Mouse (Mus musculus) testis, adult 2 months (tissue): Measurements from ENCODE around the gene Dennd2d. TPM values are rescaled to one million over a fixed set of nuclear protein-coding genes. Genes with fewer than 3 reads are reported as not detected.

Experiments
- H3K27ac ChIP-seq: fragments of 200-500 bp; 2 replicates; pipeline ENCODE4 v1.5.1; 2012; ENCODE audit warnings: low read depth, low read length; ENCODE audit not compliant: control insufficient read depth, insufficient read depth
- H3K27me3 ChIP-seq: fragments of 200-500 bp; 2 replicates; pipeline ENCODE4 v1.6.1; 2012; ENCODE audit warnings: mild to moderate bottlenecking, low read length, moderate library complexity; ENCODE audit not compliant: control insufficient read depth, insufficient read depth
- H3K36me3 ChIP-seq: fragments of 200-500 bp; 2 replicates; pipeline ENCODE4 v1.6.1; 2012; ENCODE audit warnings: mild to moderate bottlenecking, low read length; ENCODE audit not compliant: control insufficient read depth, insufficient read depth
- H3K4me1 ChIP-seq: fragments of 200-500 bp; 2 replicates; pipeline ENCODE4 v1.6.1; 2012; ENCODE audit warnings: low read length; ENCODE audit not compliant: control insufficient read depth, insufficient read depth
- H3K4me3 ChIP-seq: fragments of 200-500 bp; 2 replicates; pipeline ENCODE4 v1.5.1; 2012; ENCODE audit warnings: low read depth, mild to moderate bottlenecking, low read length, moderate library complexity, mixed read lengths; ENCODE audit not compliant: control insufficient read depth
- CTCF ChIP-seq: fragments of 200-500 bp; IDR thresholded peaks from 2 replicates; pipeline ENCODE4 v1.5.1; 2012; ENCODE audit warnings: low read depth, mild to moderate bottlenecking, inconsistent platforms, low read length, moderate library complexity; ENCODE audit not compliant: control insufficient read depth, insufficient read depth, insufficient replicate concordance
- POLR2A ChIP-seq: fragments of 200-500 bp; IDR thresholded peaks from 2 replicates; pipeline ENCODE4 v1.6.1; 2012; ENCODE audit warnings: low read depth, mild to moderate bottlenecking, inconsistent platforms, low read length, moderate library complexity; ENCODE audit not compliant: control insufficient read depth
- polyA plus RNA-seq: library from polyadenylated mRNA; depleted of rRNA; stranded (reverse); fragments of >200 nt; gene quantifications from 2 replicates; pipeline ENCODE4 v1.2.3, GENCODE M21; 2012

Gene Dennd2d
- polyA plus RNA-seq, 1 experiment = 0.17 TPM

DNA sequence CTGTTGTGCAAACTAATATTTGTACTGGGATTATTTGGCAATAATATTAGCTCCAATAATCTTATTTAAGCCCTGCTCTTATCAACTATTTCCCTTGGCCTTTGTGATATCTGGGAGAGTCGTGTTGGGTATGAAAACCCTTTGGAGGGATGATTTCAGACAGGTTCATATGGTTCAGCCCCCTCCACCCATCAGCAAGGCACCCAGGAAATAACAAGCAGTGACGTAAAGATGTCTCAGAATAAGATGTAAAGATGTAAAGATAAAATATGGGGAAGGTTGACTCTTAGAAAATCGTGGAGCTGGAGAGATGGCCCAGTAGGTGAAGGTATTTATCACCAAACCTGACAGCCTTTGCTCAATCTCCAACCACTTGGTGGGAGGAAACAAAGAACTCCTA lies 19.7 kb upstream of the Dennd2d start:
- Histone ChIP-seq H3K27ac (no peak overlapping the region), H3K36me3 (no peaks in the 10 kb centered on the region), H3K27me3 (no peaks in the 10 kb centered on the region), H3K4me3 (no peak overlapping the region), H3K4me1 (no peaks in the 10 kb centered on the region)
- TF ChIP-seq CTCF (no peak), POLR2A (no peak)

GRCm38 (mm10) chr3:106464750-106465149 lies 17.5 kb upstream of the Dennd2d start:
- no peak for TF ChIP-seq POLR2A
- TF ChIP-seq CTCF = no peak
- Histone ChIP-seq H3K4me3 (no peak overlapping the region), H3K27me3 (no peaks in the 10 kb centered on the region), H3K27ac (no peak overlapping the region), H3K4me1 (no peaks in the 10 kb centered on the region), H3K36me3 (no peaks in the 10 kb centered on the region)

- H3K36me3 ChIP-seq = no peaks in the 10 kb centered on the region
- no peaks in the 10 kb centered on the region for H3K4me1 ChIP-seq
- no peak for TF ChIP-seq POLR2A
- no peak for TF ChIP-seq CTCF
Measured at GRCm38 (mm10) chr3:106474210-106474609, 8.0 kb upstream of the Dennd2d start.

DNA sequence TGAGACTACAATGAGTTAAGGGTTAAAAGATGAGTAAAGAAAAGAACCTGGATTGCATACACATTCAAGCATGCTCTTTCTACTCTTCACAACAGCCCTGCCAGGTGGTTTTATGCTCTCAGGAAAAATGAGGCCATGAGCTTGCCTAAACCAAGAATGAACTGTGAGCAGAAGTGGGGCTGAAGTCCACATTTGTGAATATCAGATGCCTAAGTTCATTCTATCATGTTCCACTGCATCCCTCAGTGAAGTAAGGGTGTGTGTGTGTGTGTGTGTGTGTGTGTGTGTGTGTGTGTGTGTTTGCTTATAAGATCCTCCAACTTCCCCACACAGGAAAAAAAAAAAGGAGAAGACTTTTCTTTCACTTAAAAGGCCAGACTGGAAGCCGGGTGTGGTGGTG lies 5.3 kb upstream of the Dennd2d start:
- TF ChIP-seq CTCF = no peak
- no peak for TF ChIP-seq POLR2A
- H3K27me3 ChIP-seq = no peaks in the 10 kb centered on the region
- no peak overlapping the region for H3K27ac ChIP-seq
- H3K4me3 ChIP-seq = no peak overlapping the region
- H3K36me3 ChIP-seq = no peaks in the 10 kb centered on the region
- H3K4me1 ChIP-seq = no peaks in the 10 kb centered on the region

More at GRCm38 (mm10) chr3:106474210-106474609, 8.0 kb upstream of the Dennd2d start:
- no peak overlapping the region for H3K27ac ChIP-seq
- no peaks in the 10 kb centered on the region for H3K27me3 ChIP-seq
- no peak overlapping the region for H3K4me3 ChIP-seq

- Histone ChIP-seq H3K4me1 (peaks cover 6% of the 10 kb centered on the region), H3K36me3 (no peaks in the 10 kb centered on the region), H3K27me3 (no peaks in the 10 kb centered on the region), H3K27ac (no peak overlapping the region), H3K4me3 (no peak overlapping the region)
- TF ChIP-seq CTCF = no peak
- no peak for TF ChIP-seq POLR2A
Measured at GRCm38 (mm10) chr3:106483297-106483696, 1.1 kb downstream of the Dennd2d start.

- H3K4me3 ChIP-seq = no peak overlapping the region
- no peak for TF ChIP-seq POLR2A
- TF ChIP-seq CTCF = no peak
- peaks cover 6% of the 10 kb centered on the region for H3K4me1 ChIP-seq
- H3K27me3 ChIP-seq = no peaks in the 10 kb centered on the region
- no peaks in the 10 kb centered on the region for H3K36me3 ChIP-seq
- no peak overlapping the region for H3K27ac ChIP-seq
Measured at GRCm38 (mm10) chr3:106483796-106484405, 1.7 kb downstream of the Dennd2d start.

DNA sequence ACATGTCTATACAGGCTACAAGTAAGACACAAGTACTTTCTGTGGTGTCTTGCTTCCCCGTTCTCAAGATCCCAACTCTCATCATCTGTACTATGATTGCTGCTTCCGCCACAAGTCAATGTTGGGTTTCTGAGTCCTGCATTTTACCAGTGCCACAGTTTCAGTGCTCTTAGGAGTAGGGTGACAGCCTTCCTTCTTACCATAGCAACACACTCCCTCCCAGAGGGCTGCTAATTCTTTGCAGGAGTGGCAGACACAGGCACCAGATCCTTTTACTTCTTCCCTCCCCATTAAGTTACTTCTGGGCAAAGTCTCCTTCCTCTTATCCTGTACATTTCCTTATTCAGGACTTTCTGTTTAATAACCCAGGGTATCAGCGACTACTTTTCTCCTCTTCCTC lies 2.7 kb downstream of the Dennd2d start:
- H3K27ac ChIP-seq = no peak overlapping the region
- no peaks in the 10 kb centered on the region for H3K36me3 ChIP-seq
- H3K4me3 ChIP-seq = no peak overlapping the region
- H3K27me3 ChIP-seq = no peaks in the 10 kb centered on the region
- TF ChIP-seq POLR2A (no peak), CTCF (no peak)
- peaks cover 6% of the 10 kb centered on the region for H3K4me1 ChIP-seq

DNA sequence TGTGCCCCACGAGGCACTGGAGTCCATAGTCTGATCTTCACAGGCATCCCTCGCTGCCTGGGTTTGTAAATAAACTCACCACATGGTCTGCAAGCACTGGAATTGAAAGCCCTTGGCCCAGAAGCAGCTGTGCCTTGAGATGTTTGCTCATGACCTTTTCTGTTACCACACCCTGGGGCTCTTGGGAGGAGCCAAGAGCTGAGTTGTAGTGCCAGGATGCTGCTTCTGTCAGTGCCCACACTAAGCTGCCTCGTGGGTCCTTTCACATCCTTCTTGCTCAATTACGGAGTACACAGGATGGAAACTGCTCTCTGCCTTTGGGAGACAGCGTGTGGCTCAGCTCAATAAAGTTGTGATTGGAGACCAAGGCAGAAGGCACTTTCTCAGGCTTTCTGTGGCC lies 3.6 kb downstream of the Dennd2d start:
- Histone ChIP-seq H3K27ac (no peak overlapping the region), H3K4me1 (peaks cover 6% of the 10 kb centered on the region), H3K4me3 (no peak overlapping the region), H3K36me3 (no peaks in the 10 kb centered on the region), H3K27me3 (no peaks in the 10 kb centered on the region)
- TF ChIP-seq CTCF = no peak
- TF ChIP-seq POLR2A = no peak

DNA sequence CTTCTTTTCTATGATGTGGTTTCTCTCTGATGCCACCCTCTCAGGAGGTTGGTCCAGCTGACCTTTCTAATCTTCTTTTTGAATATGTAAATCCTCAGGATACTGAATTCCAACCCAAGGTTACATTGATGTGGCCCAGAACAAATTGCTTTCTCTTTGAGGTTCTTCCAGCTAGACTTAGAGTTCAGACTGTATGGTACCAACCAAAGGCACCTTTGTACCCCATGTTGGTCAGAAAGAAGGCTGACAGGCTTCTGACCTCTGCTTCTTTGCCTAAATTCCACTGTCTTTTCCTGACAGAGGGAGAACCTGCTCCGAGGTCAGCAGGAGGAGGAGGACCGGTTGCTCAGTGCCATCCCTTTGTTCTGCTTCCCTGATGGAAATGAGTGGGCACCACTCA lies 5.3 kb downstream of the Dennd2d start:
- Histone ChIP-seq H3K27ac (no peak overlapping the region), H3K27me3 (no peaks in the 10 kb centered on the region)
- no peak for TF ChIP-seq POLR2A
- no peak for TF ChIP-seq CTCF

More for the DNA sequence above, 5.3 kb downstream of the Dennd2d start:
- H3K4me3 ChIP-seq = no peak overlapping the region
- H3K36me3 ChIP-seq = no peaks in the 10 kb centered on the region
- peaks cover under 1% of the 10 kb centered on the region; the same call in 1 of the 2 replicates for H3K4me1 ChIP-seq
